Mouse (Mus musculus): ENCODE measurements at regions not wholly inside any gene's neighbourhood (a gene's known extent, or its start where the extent isn't known, plus 50 kb on each side); places are given as distances from the start of the nearest gene placed in this dataset.

DNA sequence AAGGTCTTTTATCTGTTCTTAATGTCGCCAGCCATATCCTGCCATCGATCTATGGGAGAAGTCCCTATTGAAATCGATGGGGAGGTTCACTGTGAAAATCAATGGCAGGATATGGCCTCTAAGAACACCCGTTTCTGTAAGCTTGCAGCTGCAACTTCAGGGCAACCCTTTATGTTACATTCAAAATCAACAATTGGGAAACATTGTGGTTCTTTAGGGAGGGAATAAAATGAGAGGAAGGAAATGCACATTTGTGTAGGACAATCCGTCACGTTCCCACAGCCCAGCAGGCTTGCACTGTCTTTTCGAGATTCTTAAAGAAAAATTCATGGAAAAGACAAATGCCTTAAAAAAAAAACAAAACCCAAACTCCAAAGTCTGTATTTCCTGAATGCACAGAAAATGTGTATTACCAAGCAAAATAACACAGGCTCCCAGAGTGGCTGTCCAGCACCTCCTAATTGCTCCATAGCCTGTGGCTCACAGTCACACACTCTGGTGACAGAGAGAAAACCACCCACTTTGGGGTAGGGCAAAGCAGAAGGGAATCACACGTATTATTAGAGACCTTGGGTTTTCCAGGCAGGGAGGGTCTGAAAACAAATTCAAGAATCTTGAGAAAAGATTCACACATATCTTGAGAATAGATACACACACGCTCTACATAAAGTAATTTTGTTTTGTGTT, 510.9 kb upstream of the Nrp1 start:
- 73% methylated on average over 9 of the region's 9 CpGs for WGBS
- Histone ChIP-seq H3K36me3 (ENCODE audit: control insufficient read depth, insufficient read depth, low read length) (no peaks in the 10 kb centered on the region), H3K4me1 (ENCODE audit: control insufficient read depth, insufficient read depth, low read length) (no peaks in the 10 kb centered on the region), H3K4me2 (replicated peaks; ENCODE audit: low read depth, low read length) (no peak overlapping the region), H3K27me3 (ENCODE audit: control insufficient read depth, insufficient read depth, low read length) (no peaks in the 10 kb centered on the region), H3K27ac (ENCODE audit: low read depth, low read length) (no peak overlapping the region), H3K9me3 (ENCODE audit: control insufficient read depth, low read length) (no peaks in the 10 kb centered on the region), H3K4me3 (ENCODE audit: low read length) (no peak overlapping the region), H3K9ac (ENCODE audit: low read depth, low read length) (no peak overlapping the region)
- no peak for ATAC-seq (ENCODE audit: low FRiP score, low TSS enrichment)

DNA sequence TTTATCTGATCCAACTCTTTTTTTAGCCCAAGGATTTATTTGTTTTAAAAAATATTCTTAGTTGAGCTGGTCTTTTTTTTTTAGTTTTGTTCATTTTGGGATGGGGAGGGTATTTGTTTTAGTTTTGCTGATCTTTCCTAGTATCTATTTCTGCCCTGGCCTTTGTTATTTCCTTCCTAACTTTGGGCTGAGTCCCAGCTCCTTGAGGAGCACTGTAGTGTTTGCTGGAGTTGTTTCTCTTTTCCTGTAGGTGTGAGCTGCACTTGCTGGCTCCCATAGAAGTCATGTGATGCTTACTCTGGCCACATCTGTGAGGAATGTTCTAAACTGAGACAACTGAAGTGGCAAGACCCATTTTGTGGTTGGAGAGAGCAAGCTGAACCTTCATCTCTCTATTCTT, 508.5 kb upstream of the Nrp1 start:
- Histone ChIP-seq H3K9me3 (ENCODE audit: control insufficient read depth, low read length) (no peaks in the 10 kb centered on the region), H3K4me2 (replicated peaks; ENCODE audit: low read depth, low read length) (no peak overlapping the region), H3K27me3 (ENCODE audit: control insufficient read depth, insufficient read depth, low read length) (no peaks in the 10 kb centered on the region), H3K4me3 (ENCODE audit: low read length) (no peak overlapping the region), H3K27ac (ENCODE audit: low read depth, low read length) (no peak overlapping the region), H3K9ac (ENCODE audit: low read depth, low read length) (no peak overlapping the region), H3K36me3 (ENCODE audit: control insufficient read depth, insufficient read depth, low read length) (no peaks in the 10 kb centered on the region), H3K4me1 (ENCODE audit: control insufficient read depth, insufficient read depth, low read length) (no peaks in the 10 kb centered on the region)
- no peak for ATAC-seq (ENCODE audit: low FRiP score, low TSS enrichment)

DNA sequence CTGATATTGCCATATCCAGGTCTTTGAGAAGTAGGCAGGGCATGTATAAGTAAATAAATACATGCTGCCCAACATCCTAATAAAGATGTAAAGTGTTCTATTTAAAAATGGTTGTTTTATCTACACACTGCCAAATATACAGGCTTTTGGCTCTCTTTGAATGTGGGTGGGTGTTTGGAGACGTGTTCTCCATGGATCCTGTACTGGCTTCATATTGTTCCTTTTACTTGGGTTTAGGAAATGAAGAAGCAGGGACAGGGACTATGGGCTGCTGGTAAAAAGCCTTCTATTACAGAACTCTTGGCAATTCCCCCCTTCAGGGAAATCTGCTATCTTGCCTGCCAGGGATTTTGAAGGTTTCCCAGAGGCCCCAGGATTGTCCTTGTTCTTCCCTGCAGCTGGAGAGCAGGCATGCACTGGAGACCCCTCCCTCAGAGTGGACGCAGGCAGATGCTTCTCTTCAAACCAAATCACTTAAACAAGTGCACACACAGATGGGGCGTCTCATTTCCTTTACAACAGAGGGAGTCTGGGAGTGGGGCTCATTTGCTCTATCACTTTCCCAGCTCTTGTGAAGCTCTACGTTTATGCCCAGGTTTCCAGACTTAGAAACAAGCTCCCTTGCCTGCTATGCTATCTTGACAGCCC, 502.6 kb upstream of the Nrp1 start:
- Histone ChIP-seq H3K4me3 (ENCODE audit: low read length) (no peak overlapping the region), H3K9me3 (ENCODE audit: control insufficient read depth, low read length) (no peaks in the 10 kb centered on the region), H3K4me2 (replicated peaks; ENCODE audit: low read depth, low read length) (no peak overlapping the region), H3K9ac (ENCODE audit: low read depth, low read length) (no peak overlapping the region), H3K27me3 (ENCODE audit: control insufficient read depth, insufficient read depth, low read length) (no peaks in the 10 kb centered on the region), H3K4me1 (ENCODE audit: control insufficient read depth, insufficient read depth, low read length) (peaks cover 8% of the 10 kb centered on the region; the same call in 1 of the 2 replicates), H3K36me3 (ENCODE audit: control insufficient read depth, insufficient read depth, low read length) (no peaks in the 10 kb centered on the region), H3K27ac (ENCODE audit: low read depth, low read length) (no peak overlapping the region)
- no peak for ATAC-seq (ENCODE audit: low FRiP score, low TSS enrichment)
- 21% methylated on average over 4 of the region's 4 CpGs for WGBS

DNA sequence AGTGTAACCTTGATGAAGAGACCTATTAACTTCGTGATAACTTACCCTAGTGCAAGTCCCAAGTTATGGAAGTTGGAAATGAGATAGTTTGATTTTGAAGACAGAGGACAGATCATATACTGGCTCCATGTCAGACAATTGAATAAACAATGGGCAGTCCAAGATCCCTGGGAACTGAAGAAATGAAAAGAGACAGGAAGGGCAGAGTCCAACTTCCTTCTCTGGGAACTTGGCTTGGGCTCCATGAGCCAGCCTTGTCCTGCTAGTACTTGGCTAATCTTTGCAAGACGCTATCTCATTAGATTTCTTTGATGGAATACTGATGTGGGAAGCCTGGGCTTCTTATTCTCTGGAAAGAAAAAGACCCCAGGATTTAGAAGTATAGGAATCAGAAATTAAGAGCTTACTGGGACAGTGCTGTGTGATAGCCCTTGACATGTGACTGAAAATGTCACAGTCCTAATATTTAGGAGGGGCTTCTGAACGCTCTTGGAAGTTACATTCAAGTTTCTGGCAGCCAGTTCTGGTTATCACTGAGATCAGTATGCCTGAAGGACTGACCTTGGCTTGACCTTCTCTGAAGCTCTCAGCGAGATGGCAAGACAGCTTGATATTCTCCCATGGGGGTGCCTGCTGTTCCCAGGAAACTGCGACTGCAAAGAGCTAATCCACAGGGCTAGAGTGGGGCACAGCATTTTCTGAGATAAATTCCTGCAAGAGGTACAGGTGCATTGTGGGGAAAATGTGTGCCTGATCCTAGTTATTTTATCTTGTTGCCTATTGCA, 501.9 kb upstream of the Nrp1 start:
- Histone ChIP-seq H3K4me3 (ENCODE audit: low read length) (no peak overlapping the region), H3K4me1 (ENCODE audit: control insufficient read depth, insufficient read depth, low read length) (peaks cover 8% of the 10 kb centered on the region; the same call in 1 of the 2 replicates), H3K4me2 (replicated peaks; ENCODE audit: low read depth, low read length) (no peak overlapping the region), H3K27ac (ENCODE audit: low read depth, low read length) (no peak overlapping the region), H3K27me3 (ENCODE audit: control insufficient read depth, insufficient read depth, low read length) (no peaks in the 10 kb centered on the region), H3K36me3 (ENCODE audit: control insufficient read depth, insufficient read depth, low read length) (no peaks in the 10 kb centered on the region), H3K9me3 (ENCODE audit: control insufficient read depth, low read length) (no peaks in the 10 kb centered on the region), H3K9ac (ENCODE audit: low read depth, low read length) (no peak overlapping the region)
- no peak for ATAC-seq (ENCODE audit: low FRiP score, low TSS enrichment)
- 43% methylated on average over 5 of the region's 5 CpGs for WGBS

DNA sequence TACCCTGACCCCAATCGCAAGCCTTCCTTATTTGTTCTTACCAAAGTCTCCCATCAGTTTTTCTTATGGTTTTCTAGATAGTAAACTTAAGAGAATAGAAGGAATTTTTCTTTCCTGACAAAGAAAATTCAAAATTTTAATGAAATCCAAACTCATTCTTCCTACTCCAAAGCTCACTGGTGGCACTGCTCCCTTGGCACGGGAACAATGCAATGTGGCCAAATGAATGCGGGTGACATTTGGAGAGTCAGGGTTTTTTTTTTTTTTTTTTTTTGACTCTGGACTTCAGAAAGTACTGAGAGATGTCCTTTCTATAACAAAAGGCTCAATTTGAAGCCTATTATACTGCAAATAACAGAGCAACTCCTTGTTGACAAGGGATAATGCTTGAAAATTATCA, 499.4 kb upstream of the Nrp1 start:
- H3K4me3 ChIP-seq (ENCODE audit: low read length) = no peak overlapping the region
- H3K27me3 ChIP-seq (ENCODE audit: control insufficient read depth, insufficient read depth, low read length) = no peaks in the 10 kb centered on the region
- no peaks in the 10 kb centered on the region for H3K36me3 ChIP-seq (ENCODE audit: control insufficient read depth, insufficient read depth, low read length)
- 0 out of 2 replicates have a peak, but pooled peaks cover 3% of the 10 kb centered on the region for H3K9me3 ChIP-seq (ENCODE audit: control insufficient read depth, low read length)
- H3K4me1 ChIP-seq (ENCODE audit: control insufficient read depth, insufficient read depth, low read length) = peaks cover 8% of the 10 kb centered on the region; the same call in 1 of the 2 replicates
- 85% methylated on average over 3 of the region's 3 CpGs for WGBS
- no peak overlapping the region for H3K27ac ChIP-seq (ENCODE audit: low read depth, low read length)
- H3K9ac ChIP-seq (ENCODE audit: low read depth, low read length) = no peak overlapping the region
- no peak for ATAC-seq (ENCODE audit: low FRiP score, low TSS enrichment)
- H3K4me2 ChIP-seq (replicated peaks; ENCODE audit: low read depth, low read length) = no peak overlapping the region

DNA sequence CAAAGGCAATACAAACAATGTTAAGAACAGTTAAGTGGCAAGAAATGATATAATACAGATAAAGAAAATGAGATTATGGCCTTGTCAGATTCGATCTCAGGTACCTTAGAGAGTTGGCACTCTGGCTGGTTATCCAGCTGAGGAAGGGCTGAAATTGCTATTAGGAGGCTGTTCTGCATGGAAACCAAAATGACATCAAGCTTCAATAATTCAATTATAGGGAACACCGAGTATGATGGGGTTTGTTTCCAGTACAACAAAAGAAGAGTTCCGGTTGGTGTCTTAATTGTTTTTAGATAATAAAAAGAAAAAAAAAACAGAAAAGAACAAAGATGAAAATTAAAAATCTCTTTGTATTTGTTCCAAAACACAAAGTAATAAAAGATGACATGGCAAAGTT, 498.0 kb upstream of the Nrp1 start:
- peaks cover 8% of the 10 kb centered on the region; the same call in 1 of the 2 replicates for H3K4me1 ChIP-seq (ENCODE audit: control insufficient read depth, insufficient read depth, low read length)
- no peak overlapping the region for H3K4me3 ChIP-seq (ENCODE audit: low read length)
- H3K4me2 ChIP-seq (replicated peaks; ENCODE audit: low read depth, low read length) = no peak overlapping the region
- WGBS = 80% methylated on average over 3 of the region's 3 CpGs
- H3K9ac ChIP-seq (ENCODE audit: low read depth, low read length) = no peak overlapping the region
- 0 out of 2 replicates have a peak, but pooled peaks cover 3% of the 10 kb centered on the region for H3K9me3 ChIP-seq (ENCODE audit: control insufficient read depth, low read length)
- no peak for ATAC-seq (ENCODE audit: low FRiP score, low TSS enrichment)
- no peaks in the 10 kb centered on the region for H3K27me3 ChIP-seq (ENCODE audit: control insufficient read depth, insufficient read depth, low read length)
- H3K27ac ChIP-seq (ENCODE audit: low read depth, low read length) = no peak overlapping the region
- no peaks in the 10 kb centered on the region for H3K36me3 ChIP-seq (ENCODE audit: control insufficient read depth, insufficient read depth, low read length)

DNA sequence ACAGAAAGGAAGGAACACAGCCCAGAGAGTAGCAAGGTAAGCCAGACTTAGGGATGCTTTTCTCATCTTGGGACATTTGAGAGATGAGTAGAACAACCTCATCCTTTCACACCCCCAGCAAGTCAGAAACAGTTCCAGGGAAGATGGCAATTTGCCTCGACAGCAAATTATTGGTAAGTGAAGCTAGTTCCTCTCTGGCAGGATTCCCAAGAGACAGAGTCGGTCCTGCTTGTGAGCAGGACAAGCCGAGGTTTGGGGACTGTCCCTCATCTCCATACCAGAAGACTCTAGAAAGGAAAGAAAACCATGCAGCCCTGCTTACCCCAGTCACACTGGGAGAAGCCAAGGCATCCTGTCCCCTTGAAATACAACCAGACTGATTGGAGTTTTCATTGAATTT, 497.5 kb upstream of the Nrp1 start:
- Histone ChIP-seq H3K27ac (ENCODE audit: low read depth, low read length) (no peak overlapping the region), H3K9me3 (ENCODE audit: control insufficient read depth, low read length) (0 out of 2 replicates have a peak, but pooled peaks cover 3% of the 10 kb centered on the region)
- no peak for ATAC-seq (ENCODE audit: low FRiP score, low TSS enrichment)

DNA sequence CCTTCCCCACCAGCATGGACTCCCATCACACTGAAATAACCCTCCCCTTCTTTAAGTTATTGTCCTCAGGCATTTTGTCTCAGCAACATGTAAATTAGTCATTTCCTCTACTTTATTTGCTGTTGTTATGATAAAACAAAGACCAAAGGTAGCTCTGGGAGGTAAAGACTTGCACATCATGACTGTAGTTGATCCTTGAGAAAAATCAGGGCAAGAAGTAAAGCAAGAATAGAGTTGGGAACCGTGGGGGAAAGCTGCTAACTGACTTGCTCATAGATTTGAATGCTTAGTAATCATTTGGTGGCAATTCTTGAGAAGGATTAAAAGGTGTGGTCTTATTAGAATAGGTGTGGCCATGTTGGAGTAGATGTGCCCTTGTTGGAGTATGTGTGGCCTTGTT, 473.8 kb upstream of the Nrp1 start:
- no peak for ATAC-seq (ENCODE audit: low FRiP score, low TSS enrichment)
- no peaks in the 10 kb centered on the region for H3K9me3 ChIP-seq (ENCODE audit: control insufficient read depth, low read length)
- H3K9ac ChIP-seq (ENCODE audit: low read depth, low read length) = no peak overlapping the region
- H3K36me3 ChIP-seq (ENCODE audit: control insufficient read depth, insufficient read depth, low read length) = no peaks in the 10 kb centered on the region
- H3K4me1 ChIP-seq (ENCODE audit: control insufficient read depth, insufficient read depth, low read length) = no peaks in the 10 kb centered on the region
- WGBS = 77% methylated on average over 1 of the region's 1 CpGs
- H3K27ac ChIP-seq (ENCODE audit: low read depth, low read length) = no peak overlapping the region
- no peak overlapping the region for H3K4me2 ChIP-seq (replicated peaks; ENCODE audit: low read depth, low read length)
- H3K4me3 ChIP-seq (ENCODE audit: low read length) = no peak overlapping the region
- no peaks in the 10 kb centered on the region for H3K27me3 ChIP-seq (ENCODE audit: control insufficient read depth, insufficient read depth, low read length)

More for the DNA sequence above, 497.5 kb upstream of the Nrp1 start:
- Histone ChIP-seq H3K9ac (ENCODE audit: low read depth, low read length) (no peak overlapping the region), H3K4me1 (ENCODE audit: control insufficient read depth, insufficient read depth, low read length) (peaks cover 6% of the 10 kb centered on the region; the same call in 1 of the 2 replicates), H3K4me2 (replicated peaks; ENCODE audit: low read depth, low read length) (no peak overlapping the region), H3K4me3 (ENCODE audit: low read length) (no peak overlapping the region), H3K36me3 (ENCODE audit: control insufficient read depth, insufficient read depth, low read length) (no peaks in the 10 kb centered on the region), H3K27me3 (ENCODE audit: control insufficient read depth, insufficient read depth, low read length) (no peaks in the 10 kb centered on the region)
- 63% methylated on average over 3 of the region's 3 CpGs for WGBS

DNA sequence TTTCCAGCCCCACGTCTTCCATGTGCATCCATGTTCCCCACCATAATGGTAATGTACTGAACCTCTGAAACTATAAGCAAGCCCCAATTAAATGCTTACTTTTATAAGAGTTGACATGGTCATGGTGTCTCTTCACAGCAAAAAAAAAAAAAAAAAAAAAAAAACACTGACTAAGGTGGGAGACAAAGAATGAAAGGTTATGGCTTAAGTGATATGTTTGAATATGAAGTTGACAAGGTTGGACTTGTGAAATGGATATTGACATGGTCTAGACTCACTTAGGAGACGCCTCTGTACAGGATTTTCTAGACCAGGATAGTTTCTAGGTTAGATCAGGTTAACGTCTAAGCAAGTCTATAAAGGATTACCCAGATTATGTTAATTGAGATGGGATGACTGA, 473.2 kb upstream of the Nrp1 start:
- no peaks in the 10 kb centered on the region for H3K27me3 ChIP-seq (ENCODE audit: control insufficient read depth, insufficient read depth, low read length)
- no peaks in the 10 kb centered on the region for H3K9me3 ChIP-seq (ENCODE audit: control insufficient read depth, low read length)
- H3K9ac ChIP-seq (ENCODE audit: low read depth, low read length) = no peak overlapping the region
- no peaks in the 10 kb centered on the region for H3K4me1 ChIP-seq (ENCODE audit: control insufficient read depth, insufficient read depth, low read length)
- H3K4me2 ChIP-seq (replicated peaks; ENCODE audit: low read depth, low read length) = no peak overlapping the region
- ATAC-seq (ENCODE audit: low FRiP score, low TSS enrichment) = no peak
- H3K27ac ChIP-seq (ENCODE audit: low read depth, low read length) = no peak overlapping the region
- H3K4me3 ChIP-seq (ENCODE audit: low read length) = no peak overlapping the region
- 86% methylated on average over 3 of the region's 3 CpGs for WGBS
- H3K36me3 ChIP-seq (ENCODE audit: control insufficient read depth, insufficient read depth, low read length) = no peaks in the 10 kb centered on the region
